In the genomic region with DNA sequence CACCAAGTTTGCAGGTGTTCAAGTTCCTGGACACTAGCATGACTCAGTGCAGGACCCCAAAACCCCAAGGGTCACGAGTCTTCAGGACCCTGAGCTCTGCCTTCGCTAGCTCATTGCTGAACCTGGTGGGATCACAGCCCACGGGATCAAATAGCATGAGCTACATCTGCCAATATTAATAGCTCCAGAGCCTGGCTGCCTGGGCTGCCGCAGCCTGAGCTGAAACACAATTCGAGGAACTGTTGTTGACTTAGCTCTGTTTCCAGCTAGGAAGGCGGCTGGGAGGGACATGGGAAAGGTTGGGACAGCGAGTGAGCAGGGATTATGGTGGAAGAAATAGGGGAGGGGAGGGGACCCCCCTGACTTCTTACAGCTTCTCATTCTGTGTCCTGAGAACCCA, we compare ENCODE assay signal across 11 mouse cellular contexts. TPM values are rescaled to one million over a fixed set of nuclear protein-coding genes. Genes with fewer than 3 reads are reported as not detected.
DNase-seq lines count a peak whose midpoint lies in the region; ATAC-seq and TF ChIP-seq lines count a peak whose summit lies in the region.
"Had no signal": no experiment of that assay in that cellular context is flagged by ENCODE, and none has a peak within 500 bp of the region (broad histone marks: within the 10 kb centered on the region; RNA-seq: fewer than 3 reads in every experiment).

No protein-coding gene starts in this region.

- TF ChIP-seq EP300 in heart, postnatal 0 days (IDR thresholded peaks at IDR 0.05; ENCODE audit: low read depth): no peak

- no peak for ATAC-seq in heart, postnatal 0 days (ENCODE audit: insufficient read depth, low read depth)
- no peak for ATAC-seq in heart, embryonic 11.5 days (replicated peaks; ENCODE audit: insufficient number of reproducible peaks, low FRiP score, low TSS enrichment)
- ATAC-seq in embryonic facial prominence, embryonic 14.5 days (ENCODE audit: low read depth): no peak

- peaks cover 62% of the 10 kb centered on the region for H3K4me1 ChIP-seq in heart, postnatal 0 days (ENCODE audit: control insufficient read depth, insufficient read depth)
- H3K4me1 ChIP-seq in heart, embryonic 11.5 days (ENCODE audit: control insufficient read depth, insufficient read depth, low read length): peaks cover 56% of the 10 kb centered on the region
- H3K4me1 ChIP-seq in embryonic facial prominence, embryonic 10.5 days: peaks cover 68% of the 10 kb centered on the region
- peaks cover 55% of the 10 kb centered on the region for H3K4me1 ChIP-seq in embryonic facial prominence, embryonic 14.5 days (ENCODE audit: control insufficient read depth, insufficient read depth, low read length)

- no peaks in the 10 kb centered on the region for H3K9me3 ChIP-seq in heart, postnatal 0 days (replicated peaks; ENCODE audit: control insufficient read depth, low read length)
- H3K9me3 ChIP-seq in heart, embryonic 11.5 days (replicated peaks; ENCODE audit: control insufficient read depth, low read length): no peaks in the 10 kb centered on the region
- no peaks in the 10 kb centered on the region for H3K9me3 ChIP-seq in embryonic facial prominence, embryonic 10.5 days
- H3K9me3 ChIP-seq in embryonic facial prominence, embryonic 14.5 days (ENCODE audit: control insufficient read depth, low read length): no peaks in the 10 kb centered on the region

- DNase-seq in heart, postnatal 0 days (ENCODE audit: low spot score): no peak
- DNase-seq in embryonic facial prominence, embryonic 10.5 days (ENCODE audit: low spot score): no peak
- DNase-seq in embryonic facial prominence, embryonic 14.5 days (ENCODE audit: low spot score): peak; percentile 59
- DNase-seq in lung, postnatal 10 days: peak; percentile 52
- DNase-seq in frontal cortex, postnatal 25 days (ENCODE audit: low spot score in 2 of 2): no peak
- DNase-seq in spleen, postnatal 14 days (ENCODE audit: low spot score in 2 of 2): no peak
- DNase-seq: adrenal gland, adult 2 months; gastrocnemius, postnatal 25 days; right cerebral cortex, postnatal 14 days; thymus, postnatal 25 days had no signal

- peak overlapping the region; percentile 23 for H3K27ac ChIP-seq in heart, postnatal 0 days (ENCODE audit: low read depth)
- no peak overlapping the region; the same call in 1 of the 2 replicates for H3K27ac ChIP-seq in heart, embryonic 11.5 days (ENCODE audit: low read depth, low read length)
- H3K27ac ChIP-seq in embryonic facial prominence, embryonic 10.5 days (replicated peaks): peak overlapping the region; percentile 69
- peak overlapping the region; percentile 4 for H3K27ac ChIP-seq in embryonic facial prominence, embryonic 14.5 days (replicated peaks; ENCODE audit: low read depth, low read length)

- TF ChIP-seq CTCF in heart, postnatal 0 days (IDR thresholded peaks at IDR 0.05; ENCODE audit: low read depth): no peak

- 0 out of 2 replicates have a peak overlapping the region, but pooled peaks have one; percentile 16 for H3K9ac ChIP-seq in heart, postnatal 0 days (replicated peaks; ENCODE audit: low read depth, low read length)
- no peak overlapping the region for H3K9ac ChIP-seq in heart, embryonic 11.5 days (ENCODE audit: low read depth, low read length)
- H3K9ac ChIP-seq in embryonic facial prominence, embryonic 14.5 days (ENCODE audit: low read depth, low read length): peak overlapping the region; percentile 37; the same call in 1 of the 2 replicates

- H3K4me3 ChIP-seq in heart, postnatal 0 days (ENCODE audit: low read depth, low read length): no peak overlapping the region
- H3K4me3 ChIP-seq in heart, embryonic 11.5 days (ENCODE audit: low read depth, low read length): no peak overlapping the region
- H3K4me3 ChIP-seq in embryonic facial prominence, embryonic 10.5 days: no peak overlapping the region
- H3K4me3 ChIP-seq in embryonic facial prominence, embryonic 14.5 days (ENCODE audit: low read depth, low read length): no peak overlapping the region

- H3K27me3 ChIP-seq in heart, postnatal 0 days (ENCODE audit: control insufficient read depth, insufficient read depth, low read length): no peaks in the 10 kb centered on the region
- no peaks in the 10 kb centered on the region for H3K27me3 ChIP-seq in heart, embryonic 11.5 days (ENCODE audit: control insufficient read depth, insufficient read depth, low read length)
- no peaks in the 10 kb centered on the region for H3K27me3 ChIP-seq in embryonic facial prominence, embryonic 10.5 days (replicated peaks; ENCODE audit: low read depth, poor library complexity, severe bottlenecking)
- no peaks in the 10 kb centered on the region for H3K27me3 ChIP-seq in embryonic facial prominence, embryonic 14.5 days (replicated peaks; ENCODE audit: control insufficient read depth, insufficient read depth, low read length)

- 49% methylated on average over 7 of the region's 7 CpGs for WGBS in heart, postnatal 0 days
- WGBS in heart, embryonic 11.5 days (ENCODE audit: insufficient replicate concordance): 58% methylated on average over 7 of the region's 7 CpGs
- 56% methylated on average over 7 of the region's 7 CpGs for WGBS in embryonic facial prominence, embryonic 10.5 days
- 25% methylated on average over 7 of the region's 7 CpGs for WGBS in embryonic facial prominence, embryonic 14.5 days

- H3K36me3 ChIP-seq in heart, postnatal 0 days (replicated peaks; ENCODE audit: control insufficient read depth, insufficient read depth, low read length): 0 out of 2 replicates have a peak, but pooled peaks cover 1% of the 10 kb centered on the region
- no peaks in the 10 kb centered on the region for H3K36me3 ChIP-seq in heart, embryonic 11.5 days (ENCODE audit: control insufficient read depth, insufficient read depth, low read length)
- H3K36me3 ChIP-seq in embryonic facial prominence, embryonic 10.5 days (replicated peaks): peaks cover 6% of the 10 kb centered on the region
- H3K36me3 ChIP-seq in embryonic facial prominence, embryonic 14.5 days (ENCODE audit: control insufficient read depth, insufficient read depth, low read length): peaks cover 4% of the 10 kb centered on the region

- no peak overlapping the region for H3K4me2 ChIP-seq in heart, postnatal 0 days (ENCODE audit: low read depth, low read length)
- no peak overlapping the region for H3K4me2 ChIP-seq in heart, embryonic 11.5 days
- no peak overlapping the region for H3K4me2 ChIP-seq in embryonic facial prominence, embryonic 14.5 days (ENCODE audit: low read depth, low read length)

RNA-seq across cellular contexts. Expression of a gene that starts 23.8 kb away (rescaled TPM):
- total RNA-seq in heart, postnatal 0 days (2014; rRNA removed; ENCODE audit: low replicate concordance): 48.5 and 50.0 TPM in 2 replicates
- polyA plus RNA-seq in heart, postnatal 0 days (2015; fragmentation: Nextera tagmentation; extraction: Ambion mirVana): 18.4 and 18.5 TPM in 2 replicates
- 30.3 and 31.3 TPM in 2 replicates for polyA plus RNA-seq in heart, embryonic 11.5 days (2014; fragmentation: Nextera tagmentation; extraction: Ambion mirVana)
- polyA plus RNA-seq in embryonic facial prominence, embryonic 10.5 days (2016; fragmentation: Nextera tagmentation; extraction: Ambion mirVana): 27.0 TPM in 2 replicates
- polyA plus RNA-seq in embryonic facial prominence, embryonic 14.5 days (2014; fragmentation: Nextera tagmentation; extraction: Ambion mirVana): 25.5 and 28.7 TPM in 2 replicates

RNA-seq across cellular contexts. Expression of a gene that starts 48.5 kb away (rescaled TPM):
- 30.3 and 35.6 TPM in 2 replicates for total RNA-seq in heart, postnatal 0 days (2014; rRNA removed; ENCODE audit: low replicate concordance)
- 17.0 and 17.4 TPM in 2 replicates for polyA plus RNA-seq in heart, postnatal 0 days (2015; fragmentation: Nextera tagmentation; extraction: Ambion mirVana)
- polyA plus RNA-seq in heart, embryonic 11.5 days (2014; fragmentation: Nextera tagmentation; extraction: Ambion mirVana): 1.9 and 3.4 TPM in 2 replicates
- 35.9 and 42.0 TPM in 2 replicates for polyA plus RNA-seq in embryonic facial prominence, embryonic 10.5 days (2016; fragmentation: Nextera tagmentation; extraction: Ambion mirVana)
- 8.7 and 9.2 TPM in 2 replicates for polyA plus RNA-seq in embryonic facial prominence, embryonic 14.5 days (2014; fragmentation: Nextera tagmentation; extraction: Ambion mirVana)

Comparison
In these comparisons a context has a peak if more than half of its experiments do, and no peak if none do; other contexts are left out.
1. DNase-seq: peak in embryonic facial prominence, embryonic 14.5 days (single experiment) and lung, postnatal 10 days (single experiment); none in heart, postnatal 0 days (single experiment), embryonic facial prominence, embryonic 10.5 days (single experiment), frontal cortex, postnatal 25 days (0 of 2) and spleen, postnatal 14 days (0 of 2).